Mouse (Mus musculus) cortical plate, adult 2 months (tissue): ENCODE measurements around the gene Adamtsl1.

ENCODE experiments used
- CTCF ChIP-seq: fragments of 200-500 bp; IDR thresholded peaks from 2 replicates; pipeline ENCODE4 v1.5.1; 2011; ENCODE audit warnings: mild to moderate bottlenecking, control low read depth, low read length; ENCODE audit not compliant: insufficient read depth; ENCODE audit errors: extremely low read depth
- POLR2A ChIP-seq: fragments of 200-500 bp; IDR thresholded peaks from 2 replicates; pipeline ENCODE4 v1.6.1; 2011; ENCODE audit warnings: mild to moderate bottlenecking, low read length, control low read depth; ENCODE audit not compliant: insufficient read depth; ENCODE audit errors: extremely low read depth

DNA sequence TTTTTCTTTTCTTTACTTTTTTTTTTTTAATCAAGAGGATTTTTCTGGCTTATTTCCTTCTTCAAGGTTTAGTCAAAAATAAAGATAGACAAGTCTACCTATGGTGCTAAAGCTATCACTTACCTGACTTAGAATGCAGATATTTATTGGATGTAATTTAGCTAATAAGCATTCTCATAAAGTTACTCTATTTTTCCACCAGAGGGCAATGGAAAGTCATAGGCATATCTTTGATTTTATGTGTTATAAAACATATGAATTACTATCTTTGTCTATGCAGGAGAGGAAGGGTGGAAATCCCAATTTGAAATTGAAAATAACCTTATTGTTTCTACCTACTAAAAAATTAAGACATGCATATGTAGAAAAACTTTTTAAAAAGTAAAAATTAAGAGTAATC is 418.2 kb downstream of the Adamtsl1 start:
- no peak for TF ChIP-seq CTCF
- no peak for TF ChIP-seq POLR2A
